Mouse (Mus musculus) CD4-positive helper T cell, adult 2 months (primary cell): ENCODE measurements at regions not wholly inside any gene's neighbourhood (a gene's known extent, or its start where the extent isn't known, plus 50 kb on each side); places are given as distances from the start of the nearest gene placed in this dataset.

Source experiments
- DNase-seq: peaks from one replicate; pipeline ENCODE4 v3.0.0-alpha.2; 2012; ENCODE audit warnings: low read depth, missing footprints, low spot score

- no peak for DNase-seq
These were observed 126.4 kb upstream of the Pitx1 start for GRCm38 (mm10) chr13:55962254-55962866.

GRCm38 (mm10) chr13:55954346-55954745, 118.4 kb upstream of the Pitx1 start:
- DNase-seq = no peak

GRCm38 (mm10) chr13:55953426-55953825, 117.4 kb upstream of the Pitx1 start:
- no peak for DNase-seq

- no peak for DNase-seq
These were observed 114.8 kb upstream of the Pitx1 start for GRCm38 (mm10) chr13:55950773-55951172.

GRCm38 (mm10) chr13:55948591-55948990, 112.6 kb upstream of the Pitx1 start:
- DNase-seq = no peak

GRCm38 (mm10) chr13:55948144-55948543, 112.2 kb upstream of the Pitx1 start:
- DNase-seq = no peak

GRCm38 (mm10) chr13:55937417-55937816, 101.4 kb upstream of the Pitx1 start:
- no peak for DNase-seq

GRCm38 (mm10) chr13:55937000-55937399, 101.0 kb upstream of the Pitx1 start:
- DNase-seq = no peak

- DNase-seq = no peak
These were observed 94.6 kb upstream of the Pitx1 start for GRCm38 (mm10) chr13:55930637-55931036.

- DNase-seq = no peak
These were observed 93.8 kb upstream of the Pitx1 start for GRCm38 (mm10) chr13:55929814-55930213.

GRCm38 (mm10) chr13:55923505-55924136, 87.6 kb upstream of the Pitx1 start:
- no peak for DNase-seq

- DNase-seq = no peak
These were observed 81.3 kb upstream of the Pitx1 start for GRCm38 (mm10) chr13:55917316-55917715.

- no peak for DNase-seq
These were observed 76.3 kb upstream of the Pitx1 start for GRCm38 (mm10) chr13:55912271-55912711.

- DNase-seq = no peak
These were observed 73.9 kb upstream of the Pitx1 start for GRCm38 (mm10) chr13:55909941-55910340.

- no peak for DNase-seq
These were observed 68.9 kb upstream of the Pitx1 start for GRCm38 (mm10) chr13:55904884-55905283.

GRCm38 (mm10) chr13:55902255-55902654, 66.3 kb upstream of the Pitx1 start:
- DNase-seq = no peak

GRCm38 (mm10) chr13:55900190-55900526, 64.2 kb upstream of the Pitx1 start:
- no peak for DNase-seq

GRCm38 (mm10) chr13:55899501-55900189, 63.7 kb upstream of the Pitx1 start:
- no peak for DNase-seq

- no peak for DNase-seq
These were observed 63.0 kb upstream of the Pitx1 start for GRCm38 (mm10) chr13:55898999-55899398.

- no peak for DNase-seq
These were observed 62.4 kb upstream of the Pitx1 start for GRCm38 (mm10) chr13:55898257-55898950.

GRCm38 (mm10) chr13:55895505-55895904, 59.5 kb upstream of the Pitx1 start:
- no peak for DNase-seq
